Comparison of ENCODE assay signal across 9 mouse cellular contexts in genomic region chr17:3533425-3533824, GRCm38 (mm10). TPM values are rescaled to one million over a fixed set of nuclear protein-coding genes. Genes with fewer than 3 reads are reported as not detected.
DNase-seq lines count a peak whose midpoint lies in the region; ATAC-seq lines count a peak whose summit lies in the region.
"Had no signal": no experiment of that assay in that cellular context is flagged by ENCODE, and none has a peak within 500 bp of the region (broad histone marks: within the 10 kb centered on the region; RNA-seq: fewer than 3 reads in every experiment).

No protein-coding gene starts in this region.

- H3K4me1 ChIP-seq in hindbrain, embryonic 11.5 days (replicated peaks; ENCODE audit: control insufficient read depth, insufficient read depth, low read length), result no peaks in the 10 kb centered on the region
- no peaks in the 10 kb centered on the region for H3K4me1 ChIP-seq in hindbrain, embryonic 12.5 days

- peak; percentile 64 for DNase-seq in hindbrain, embryonic 11.5 days (ENCODE audit: low spot score)
- peak; percentile 28 for DNase-seq in right cerebral cortex, adult 18-20 months
- DNase-seq in right cerebral cortex, postnatal 14 days, result no peak
- peak; percentile 58 for DNase-seq in embryo, embryonic 11 days
- DNase-seq in thymus, postnatal 25 days, result peak; percentile 14
- no peak for DNase-seq in cerebellum, postnatal 36 days
- DNase-seq in left cerebral cortex, adult 8-10 months (ENCODE audit: low spot score in 2 of 2), result no peak

- H3K27me3 ChIP-seq in hindbrain, embryonic 11.5 days (ENCODE audit: control insufficient read depth, insufficient read depth, low read length), result no peaks in the 10 kb centered on the region
- no peaks in the 10 kb centered on the region for H3K27me3 ChIP-seq in hindbrain, embryonic 12.5 days
- H3K27me3 ChIP-seq: heart, embryonic 13.5 days had no signal

- no peaks in the 10 kb centered on the region for H3K36me3 ChIP-seq in hindbrain, embryonic 11.5 days (ENCODE audit: control insufficient read depth, insufficient read depth, low read length)
- peaks cover 4% of the 10 kb centered on the region; the same call in 1 of the 2 replicates for H3K36me3 ChIP-seq in hindbrain, embryonic 12.5 days

- no peak overlapping the region for H3K9ac ChIP-seq in hindbrain, embryonic 11.5 days (ENCODE audit: low read depth, low read length)
- no peak overlapping the region for H3K9ac ChIP-seq in hindbrain, embryonic 12.5 days
- H3K9ac ChIP-seq: heart, embryonic 13.5 days had no signal

- H3K4me2 ChIP-seq in hindbrain, embryonic 11.5 days (replicated peaks; ENCODE audit: low read depth, low read length), result no peak overlapping the region
- no peak overlapping the region for H3K4me2 ChIP-seq in hindbrain, embryonic 12.5 days (replicated peaks)
- H3K4me2 ChIP-seq: heart, embryonic 13.5 days had no signal

- H3K27ac ChIP-seq in hindbrain, embryonic 11.5 days (ENCODE audit: low read depth, low read length), result no peak overlapping the region
- H3K27ac ChIP-seq in hindbrain, embryonic 12.5 days, result no peak overlapping the region
- H3K27ac ChIP-seq: heart, embryonic 13.5 days had no signal

- no peak for ATAC-seq in hindbrain, embryonic 11.5 days (ENCODE audit: low FRiP score)
- ATAC-seq in hindbrain, embryonic 12.5 days (ENCODE audit: low FRiP score), result no peak

- no peaks in the 10 kb centered on the region for H3K9me3 ChIP-seq in hindbrain, embryonic 11.5 days (ENCODE audit: control insufficient read depth, low read length)
- H3K9me3 ChIP-seq in hindbrain, embryonic 12.5 days (replicated peaks), result no peaks in the 10 kb centered on the region
- H3K9me3 ChIP-seq: heart, embryonic 13.5 days had no signal

- 27% methylated on average over 1 of the region's 1 CpGs for WGBS in hindbrain, embryonic 11.5 days
- WGBS in hindbrain, embryonic 12.5 days, result 21% methylated on average over 1 of the region's 1 CpGs

- no peak overlapping the region for H3K4me3 ChIP-seq in hindbrain, embryonic 11.5 days (ENCODE audit: low read depth, low read length)
- no peak overlapping the region for H3K4me3 ChIP-seq in hindbrain, embryonic 12.5 days
- H3K4me3 ChIP-seq: heart, embryonic 13.5 days had no signal

RNA-seq across cellular contexts. Expression of gene Cldn20, which starts 1.1 kb away (rescaled TPM):
- polyA plus RNA-seq in hindbrain, embryonic 11.5 days (2014; fragmentation: Nextera tagmentation; extraction: Ambion mirVana), result not detected in 2 replicates
- 0.38 and 0.58 TPM in 2 replicates for polyA plus RNA-seq in hindbrain, embryonic 12.5 days (2016; fragmentation: Nextera tagmentation; extraction: Ambion mirVana)
- total RNA-seq in left cerebral cortex, adult 8-10 months (2022), result 1 to 10 TPM in 3 of 4 experiments, under 1 TPM in 1; 0.91 to 3.5 (median 2.1) TPM
- polyA plus RNA-seq: heart, embryonic 13.5 days had no signal

RNA-seq across cellular contexts. Expression of gene Tfb1m, which starts 24.2 kb away (rescaled TPM):
- 19.8 and 21.9 TPM in 2 replicates for polyA plus RNA-seq in hindbrain, embryonic 11.5 days (2014; fragmentation: Nextera tagmentation; extraction: Ambion mirVana)
- polyA plus RNA-seq in hindbrain, embryonic 12.5 days (2016; fragmentation: Nextera tagmentation; extraction: Ambion mirVana), result 15.7 and 16.1 TPM in 2 replicates
- 1 to 10 TPM; 6.3 to 6.5 (median 6.3) TPM for total RNA-seq in left cerebral cortex, adult 8-10 months (2022)

Comparison
In these comparisons a context has a peak if more than half of its experiments do, and no peak if none do; other contexts are left out.
1. DNase-seq: peak in hindbrain, embryonic 11.5 days (single experiment), right cerebral cortex, adult 18-20 months (single experiment), embryo, embryonic 11 days (single experiment) and thymus, postnatal 25 days (single experiment); none in right cerebral cortex, postnatal 14 days (single experiment), cerebellum, postnatal 36 days (0 of 2) and left cerebral cortex, adult 8-10 months (0 of 2).